Mouse (Mus musculus) G1E (cell line): ENCODE data around the gene Focad.

Source experiments
- CTCF ChIP-seq: IDR thresholded peaks from 2 replicates; pipeline ENCODE4 v1.5.1; 2012; ENCODE audit warnings: low read depth, low read length, inconsistent platforms, mixed read lengths
- GATA1 ChIP-seq: IDR thresholded peaks from 2 replicates; pipeline ENCODE4 v1.6.1; 2012; ENCODE audit warnings: borderline replicate concordance, low read length, inconsistent platforms, mixed read lengths
- GATA2 ChIP-seq: IDR thresholded peaks from 2 replicates; pipeline ENCODE4 v1.6.1; 2012; ENCODE audit warnings: low read depth, low read length, inconsistent platforms, borderline replicate concordance
- POLR2AphosphoS5 ChIP-seq: IDR thresholded peaks from 2 replicates; pipeline ENCODE4 v1.6.1; 2012; ENCODE audit warnings: low read depth, low read length, inconsistent platforms; ENCODE audit not compliant: insufficient replicate concordance
- TAL1 ChIP-seq: conservative IDR thresholded peaks from 2 replicates; pipeline ENCODE4 v1.6.1; 2012; ENCODE audit warnings: low read depth, low read length, inconsistent platforms, mixed read lengths

DNA sequence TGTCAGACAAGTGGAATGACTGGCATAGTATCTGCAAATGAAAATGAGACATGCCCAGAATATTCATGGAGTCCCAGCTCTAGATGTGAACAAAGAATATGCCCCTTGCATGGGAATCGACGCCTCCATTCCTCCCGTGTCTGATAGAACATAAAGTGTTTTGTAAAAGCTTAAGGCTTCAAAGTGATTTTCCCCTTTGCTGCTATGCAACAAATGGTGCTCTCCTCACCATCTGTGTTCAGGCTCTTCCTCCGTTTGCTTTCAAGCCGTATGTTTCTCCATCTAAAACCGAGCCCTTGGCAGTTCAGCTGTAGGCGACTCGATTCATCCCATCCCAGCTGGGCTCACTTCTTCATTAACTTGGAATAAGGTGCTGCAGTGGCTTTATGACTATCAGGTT, 251.5 kb downstream of the Focad start:
- TF ChIP-seq POLR2AphosphoS5, result no peak
- no peak for TF ChIP-seq CTCF
- no peak for TF ChIP-seq GATA1
- no peak for TF ChIP-seq GATA2
- TF ChIP-seq TAL1, result no peak
